Mouse (Mus musculus) Patski (cell line): ENCODE data around the gene Pzp. TPM values are rescaled to one million over a fixed set of nuclear protein-coding genes. Genes with fewer than 3 reads are reported as not detected.

Experiments
- ATAC-seq: fragments of 100-300 bp; one replicate; pipeline ENCODE4 v1.8.0; 2021
- CTCF ChIA-PET: fragments of 350-600 bp; sonication (Branson Sonifier 250); formaldehyde crosslinking; loops from one replicate; lab custom pipeline; 2022; ENCODE audit warnings: inconsistent platforms; lab: Charles Lee
- POLR2A ChIA-PET: fragments of 350-600 bp; sonication (Branson Sonifier 250); formaldehyde crosslinking; loops from one replicate; lab custom pipeline; 2022; ENCODE audit warnings: antibody characterized with exemption, inconsistent platforms; lab: Charles Lee
- DNase-seq: peaks from one replicate; pipeline ENCODE4 v3.0.0-alpha.2; 2011; ENCODE audit warnings: low read depth, low spot score
- H3K27me3 ChIP-seq: fragments of 371-371 bp; one replicate; pipeline ENCODE4 v1.5.1; 2021
- CTCF ChIP-seq: fragments of 100-300 bp; IDR thresholded peaks from one replicate; pipeline ENCODE4 v1.5.1; 2021
- in situ Hi-C: fragments of 300-500 bp; cut with MboI; formaldehyde crosslinking; loops from 3 replicates; pipeline ENCODE4 v1.11.1; 2018; ENCODE audit warnings: low pct_unique_long_range_greater_than_20kb, mixed read lengths
- polyA plus RNA-seq: library from polyadenylated mRNA; unstranded; gene quantifications from one replicate; pipeline ENCODE4 v1.2.3, GENCODE M21; 2021

The Pzp gene
- polyA plus RNA-seq, 1 experiment from 2014 or later: 0.04 TPM

GRCm38 (mm10) chr6:128437288-128437687, 89.2 kb downstream of the Pzp start:
- ChIA-PET POLR2A (interaction anchor here (0.7 kb wide), 1 partner anchor 122 kb away, joined by 3 read pairs; no protein-coding TSS in a partner anchor), CTCF (no interaction called here)
- in situ Hi-C loops: loop anchor here (10.0 to 25.0 kb wide), 2 partner anchors 778 to 1100 kb away; no protein-coding TSS in a partner anchor
- peak; percentile 13 for ATAC-seq
- no peak for TF ChIP-seq CTCF
- no peaks in the 10 kb centered on the region for H3K27me3 ChIP-seq
- no peak for DNase-seq

DNA sequence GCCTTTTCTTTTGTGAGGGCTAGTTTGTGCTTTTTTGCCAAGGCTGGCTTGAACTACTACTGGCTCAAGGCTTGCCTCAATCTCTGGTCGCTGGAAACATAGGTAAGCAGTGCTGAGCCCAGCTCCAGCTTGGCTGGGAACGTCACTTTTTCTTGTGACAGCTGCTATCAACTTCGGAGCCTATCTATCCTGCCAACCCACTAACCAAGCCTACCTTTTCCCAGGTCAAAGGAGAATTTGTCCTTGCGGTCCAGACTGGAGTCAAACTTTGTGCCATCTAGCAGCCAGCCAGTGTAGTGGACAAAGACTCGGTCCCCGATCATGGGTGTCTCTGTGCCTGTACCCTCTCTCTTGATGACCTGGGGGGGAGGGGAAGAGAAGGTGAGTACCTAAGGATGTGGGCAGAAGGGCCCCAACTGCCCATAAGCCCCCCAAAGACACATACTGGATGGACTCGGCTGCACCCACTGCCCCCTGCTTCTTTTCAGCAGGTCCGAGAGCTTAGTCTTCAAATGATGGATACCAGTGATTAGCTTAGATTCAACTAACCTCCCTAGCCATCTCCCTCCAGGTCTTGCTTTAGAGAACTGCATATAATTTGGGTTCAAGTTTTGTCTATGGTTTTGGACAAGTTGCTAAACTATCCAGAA, 90.0 kb downstream of the Pzp start:
- ChIA-PET POLR2A (no interaction called here), CTCF (no interaction called here)
- TF ChIP-seq CTCF: no peak
- no peak for DNase-seq
- ATAC-seq: no peak
- H3K27me3 ChIP-seq: no peaks in the 10 kb centered on the region
- in situ Hi-C loops: loop anchor here (10.0 to 25.0 kb wide), 2 partner anchors 778 to 1099 kb away; no protein-coding TSS in a partner anchor

- CTCF ChIA-PET: interaction anchor here (1.4 kb wide), 1 partner anchor 10 kb away, joined by 4 read pairs; no protein-coding TSS in a partner anchor
- DNase-seq: no peak
- TF ChIP-seq CTCF: no peak
Measured at GRCm38 (mm10) chr6:128435474-128435873, 91.0 kb downstream of the Pzp start.

More at GRCm38 (mm10) chr6:128435474-128435873, 91.0 kb downstream of the Pzp start:
- POLR2A ChIA-PET: interaction anchor here (0.6 kb wide), 1 partner anchor 9 kb away, joined by 3 read pairs; no protein-coding TSS in a partner anchor
- in situ Hi-C loops: loop anchor here (10.0 to 25.0 kb wide), 2 partner anchors 779 to 1098 kb away; no protein-coding TSS in a partner anchor
- no peak for ATAC-seq
- no peaks in the 10 kb centered on the region for H3K27me3 ChIP-seq

Other genes with a start within 250 kb of the Pzp start
- 6.1 TPM for gene Tead4, start 225.9 kb downstream of the Pzp start, polyA plus RNA-seq
- 79.6 TPM for gene Tulp3, start 170.9 kb downstream of the Pzp start, polyA plus RNA-seq
- gene Rhno1, start 163.8 kb downstream of the Pzp start, polyA plus RNA-seq: 47.2 TPM
- 45.4 TPM for gene Foxm1, start 163.8 kb downstream of the Pzp start, polyA plus RNA-seq
- gene Tex52, start 151.3 kb downstream of the Pzp start, polyA plus RNA-seq: 0.44 TPM
- not detected for gene Gm44596, start 151.2 kb downstream of the Pzp start, polyA plus RNA-seq
- 38.9 TPM for gene Nrip2, start 127.4 kb downstream of the Pzp start, polyA plus RNA-seq
- 20.4 TPM for gene Itfg2, start 101.8 kb downstream of the Pzp start, polyA plus RNA-seq
- 284 TPM for gene Fkbp4, start 88.0 kb downstream of the Pzp start, polyA plus RNA-seq
- gene A2ml1, start 54.9 kb upstream of the Pzp start, polyA plus RNA-seq: 0.12 TPM
- not detected for gene Klrb1a, start 96.8 kb upstream of the Pzp start, polyA plus RNA-seq
- gene Clec2h, start 135.7 kb upstream of the Pzp start, polyA plus RNA-seq: not detected
- gene Klrb1, start 196.3 kb upstream of the Pzp start, polyA plus RNA-seq: not detected